Mouse (Mus musculus): ENCODE results near the gene Bmf. TPM values are rescaled to one million over a fixed set of nuclear protein-coding genes. Genes with fewer than 3 reads are reported as not detected.

Bmf gene
- polyA plus RNA-seq, 1 experiment from 2014 or later, result 6.7 TPM

DNA sequence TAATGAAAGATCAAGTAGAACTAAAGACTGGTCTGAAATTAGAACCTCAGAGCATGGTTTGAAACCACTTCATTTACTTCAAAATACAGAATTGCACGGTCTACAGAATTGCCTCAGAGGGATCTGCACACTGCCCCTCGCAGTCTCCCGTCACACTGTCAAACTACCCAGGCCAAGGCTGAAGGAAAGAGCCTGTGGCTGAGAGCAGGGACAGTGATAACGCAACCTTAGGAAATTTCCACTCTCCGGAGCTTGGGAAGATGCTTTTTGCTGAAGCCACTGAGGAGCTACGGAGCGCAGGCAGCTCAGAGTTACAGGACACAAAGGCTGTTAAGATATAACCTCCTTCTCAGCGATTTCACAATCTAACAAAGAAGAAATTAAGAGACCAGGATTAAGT is 10.4 kb downstream of the Bmf start:
- WGBS, result 73% methylated on average over 8 of the region's 8 CpGs
- Histone ChIP-seq H3K27me3 (ENCODE audit: control insufficient read depth, insufficient read depth, low read depth, low read length) (no peaks in the 10 kb centered on the region), H3K27ac (ENCODE audit: low read length) (peak overlapping the region; percentile 98), H3K4me2 (ENCODE audit: low read depth, low read length) (no peak overlapping the region), H3K4me3 (ENCODE audit: low read length) (no peak overlapping the region), H3K4me1 (replicated peaks; ENCODE audit: control insufficient read depth, insufficient read depth, low read length) (peaks cover 66% of the 10 kb centered on the region), H3K9ac (ENCODE audit: low read length) (no peak overlapping the region), H3K36me3 (ENCODE audit: control insufficient read depth, insufficient read depth, low read length) (0 out of 2 replicates have a peak, but pooled peaks cover 2% of the 10 kb centered on the region), H3K9me3 (ENCODE audit: control insufficient read depth, low read length) (no peaks in the 10 kb centered on the region)
- ATAC-seq (ENCODE audit: low read depth), result no peak

DNA sequence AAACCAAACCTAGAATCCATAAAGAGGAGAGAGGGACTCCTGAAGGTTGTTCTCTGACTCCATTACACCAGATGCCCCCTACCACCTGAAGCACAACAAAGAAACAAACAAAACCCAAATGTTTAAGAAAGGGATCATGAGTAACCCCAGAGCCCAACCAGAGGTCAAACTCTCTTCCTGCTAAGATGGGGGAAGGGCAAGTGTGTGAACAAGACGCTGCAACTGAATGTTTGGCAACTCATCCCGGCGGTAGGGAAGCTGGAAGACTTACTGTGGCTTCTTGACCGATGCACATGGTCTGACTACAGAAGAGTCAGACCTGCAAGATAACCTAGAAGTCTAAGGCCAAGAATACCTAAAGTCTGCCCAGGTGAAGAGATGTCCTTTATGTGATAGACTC is 12.3 kb downstream of the Bmf start:
- WGBS, result 9% methylated on average over 4 of the region's 4 CpGs
- Histone ChIP-seq H3K4me3 (ENCODE audit: low read length) (no peak overlapping the region), H3K4me1 (replicated peaks; ENCODE audit: control insufficient read depth, insufficient read depth, low read length) (peaks cover 62% of the 10 kb centered on the region), H3K9ac (ENCODE audit: low read length) (no peak overlapping the region), H3K4me2 (ENCODE audit: low read depth, low read length) (no peak overlapping the region), H3K36me3 (ENCODE audit: control insufficient read depth, insufficient read depth, low read length) (0 out of 2 replicates have a peak, but pooled peaks cover 2% of the 10 kb centered on the region), H3K27me3 (ENCODE audit: control insufficient read depth, insufficient read depth, low read depth, low read length) (no peaks in the 10 kb centered on the region), H3K9me3 (ENCODE audit: control insufficient read depth, low read length) (no peaks in the 10 kb centered on the region), H3K27ac (ENCODE audit: low read length) (peak overlapping the region; percentile 29; the same call in 1 of the 2 replicates)
- no peak for ATAC-seq (ENCODE audit: low read depth)

DNA sequence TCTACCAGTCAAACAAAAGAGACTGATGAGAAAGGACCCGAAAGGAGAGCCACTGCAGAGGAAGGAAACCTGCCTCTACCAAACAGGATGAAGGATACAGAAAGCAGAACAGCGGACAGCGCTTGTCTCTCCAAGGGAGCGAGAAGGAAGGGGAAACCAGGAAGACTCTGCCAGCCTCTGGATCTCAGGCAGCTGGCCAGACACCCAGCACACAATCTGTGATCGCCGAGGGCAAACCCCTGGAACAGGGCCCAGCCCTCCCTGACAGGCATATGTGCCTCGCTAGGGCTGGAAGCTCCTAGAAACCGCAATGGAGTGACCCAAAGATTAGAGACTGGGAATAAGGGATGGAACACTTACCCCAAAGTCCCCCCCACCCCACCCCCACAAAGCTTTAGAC is 12.9 kb downstream of the Bmf start:
- Histone ChIP-seq H3K4me3 (ENCODE audit: low read length) (no peak overlapping the region), H3K4me2 (ENCODE audit: low read depth, low read length) (no peak overlapping the region), H3K9me3 (ENCODE audit: control insufficient read depth, low read length) (no peaks in the 10 kb centered on the region), H3K9ac (ENCODE audit: low read length) (no peak overlapping the region), H3K4me1 (replicated peaks; ENCODE audit: control insufficient read depth, insufficient read depth, low read length) (peaks cover 62% of the 10 kb centered on the region), H3K27me3 (ENCODE audit: control insufficient read depth, insufficient read depth, low read depth, low read length) (no peaks in the 10 kb centered on the region), H3K27ac (ENCODE audit: low read length) (peak overlapping the region; percentile 68), H3K36me3 (ENCODE audit: control insufficient read depth, insufficient read depth, low read length) (peaks cover 2% of the 10 kb centered on the region; the same call in 1 of the 2 replicates)
- WGBS, result 43% methylated on average over 8 of the region's 8 CpGs
- ATAC-seq (ENCODE audit: low read depth), result no peak

DNA sequence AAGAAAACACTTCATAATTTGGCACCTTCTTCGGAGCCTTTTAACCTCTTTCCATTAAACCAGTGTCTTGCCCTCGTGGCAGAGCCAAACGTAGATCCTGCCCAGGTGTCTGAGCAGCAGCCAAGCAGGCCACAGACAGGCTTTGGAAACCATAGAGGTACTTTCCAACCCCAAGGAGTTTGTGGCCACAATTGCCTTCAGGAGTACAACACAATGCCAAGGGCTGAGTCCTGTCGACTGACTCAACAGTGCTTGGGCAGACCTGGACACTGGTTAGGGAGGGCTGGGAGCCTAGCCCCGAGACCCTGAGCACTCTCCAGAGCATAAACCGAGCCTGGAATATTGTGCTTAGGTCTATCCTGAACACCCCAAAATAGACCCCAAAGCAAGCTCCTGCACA is 13.4 kb downstream of the Bmf start:
- 57% methylated on average over 6 of the region's 6 CpGs for WGBS
- Histone ChIP-seq H3K4me3 (ENCODE audit: low read length) (no peak overlapping the region), H3K27me3 (ENCODE audit: control insufficient read depth, insufficient read depth, low read depth, low read length) (no peaks in the 10 kb centered on the region), H3K9me3 (ENCODE audit: control insufficient read depth, low read length) (no peaks in the 10 kb centered on the region), H3K27ac (ENCODE audit: low read length) (peak overlapping the region; percentile 68), H3K9ac (ENCODE audit: low read length) (no peak overlapping the region), H3K4me1 (replicated peaks; ENCODE audit: control insufficient read depth, insufficient read depth, low read length) (peaks cover 62% of the 10 kb centered on the region), H3K4me2 (ENCODE audit: low read depth, low read length) (no peak overlapping the region), H3K36me3 (ENCODE audit: control insufficient read depth, insufficient read depth, low read length) (peaks cover 2% of the 10 kb centered on the region; the same call in 1 of the 2 replicates)
- no peak for ATAC-seq (ENCODE audit: low read depth)

DNA sequence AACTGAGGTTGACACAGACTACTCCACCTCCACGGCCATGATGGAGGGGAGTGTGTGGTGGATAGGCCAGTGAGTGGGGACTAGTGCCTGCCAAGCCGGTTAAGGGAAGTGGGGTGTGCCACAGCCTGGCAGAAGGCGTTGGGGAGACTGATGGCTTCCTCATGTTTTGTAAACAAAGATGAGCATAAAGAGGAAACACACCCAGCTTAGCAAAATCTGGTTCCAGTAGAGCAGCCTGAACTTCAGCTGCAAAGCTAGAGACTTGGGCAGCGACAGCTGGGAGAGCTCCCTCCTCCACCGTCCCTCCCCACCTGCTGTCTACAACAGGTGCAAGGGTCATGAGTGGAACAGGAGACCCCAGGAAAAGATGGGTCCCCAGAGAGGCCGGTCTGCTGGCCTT is 15.5 kb downstream of the Bmf start:
- Histone ChIP-seq H3K27ac (ENCODE audit: low read length) (peak overlapping the region; percentile 89), H3K36me3 (ENCODE audit: control insufficient read depth, insufficient read depth, low read length) (peaks cover 2% of the 10 kb centered on the region; the same call in 1 of the 2 replicates), H3K4me2 (ENCODE audit: low read depth, low read length) (no peak overlapping the region), H3K4me1 (replicated peaks; ENCODE audit: control insufficient read depth, insufficient read depth, low read length) (peaks cover 59% of the 10 kb centered on the region), H3K9ac (ENCODE audit: low read length) (no peak overlapping the region), H3K9me3 (ENCODE audit: control insufficient read depth, low read length) (no peaks in the 10 kb centered on the region), H3K4me3 (ENCODE audit: low read length) (no peak overlapping the region), H3K27me3 (ENCODE audit: control insufficient read depth, insufficient read depth, low read depth, low read length) (no peaks in the 10 kb centered on the region)
- no peak for ATAC-seq (ENCODE audit: low read depth)
- 34% methylated on average over 6 of the region's 6 CpGs for WGBS

DNA sequence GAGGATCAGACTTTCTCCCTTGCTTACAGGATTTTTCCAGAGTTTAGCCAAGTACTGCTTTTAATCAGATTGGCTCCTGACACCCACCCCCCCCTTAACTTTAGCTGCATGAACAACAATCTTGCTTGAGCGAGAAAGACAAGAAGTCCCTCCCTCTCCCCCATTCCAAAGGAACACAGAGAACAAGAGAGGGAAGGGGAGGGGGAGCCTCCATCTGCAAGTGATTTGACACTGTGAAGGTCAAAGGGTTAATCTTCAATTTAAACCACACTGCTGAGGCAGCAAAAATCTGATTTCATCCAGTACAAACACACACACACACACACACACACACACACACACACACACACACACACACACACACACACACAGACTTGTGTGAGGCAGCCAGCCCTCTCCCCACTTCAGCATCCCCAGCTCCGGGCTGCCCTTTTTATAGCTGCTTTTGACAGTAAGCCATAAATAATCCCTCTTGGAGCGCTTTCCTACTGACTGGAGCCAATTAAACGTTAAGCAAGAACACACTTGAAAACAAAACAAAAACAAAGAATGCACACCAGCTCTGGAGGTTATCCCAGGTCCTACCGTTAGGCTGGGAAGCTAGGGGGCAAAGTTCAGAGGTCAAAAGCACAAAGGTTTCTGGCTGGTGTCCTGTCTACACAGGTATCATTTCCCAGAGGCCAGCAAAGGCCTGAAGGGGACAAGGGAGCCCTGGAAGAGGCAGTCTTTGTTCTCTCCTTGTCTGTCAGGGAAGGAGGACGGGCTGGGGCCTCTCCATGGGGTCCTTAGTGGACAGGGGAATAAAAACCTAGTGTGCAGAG is 16.4 kb downstream of the Bmf start:
- 18% methylated on average over 6 of the region's 6 CpGs for WGBS
- Histone ChIP-seq H3K9me3 (ENCODE audit: control insufficient read depth, low read length) (no peaks in the 10 kb centered on the region), H3K27ac (ENCODE audit: low read length) (peak overlapping the region; percentile 89), H3K4me1 (replicated peaks; ENCODE audit: control insufficient read depth, insufficient read depth, low read length) (peaks cover 59% of the 10 kb centered on the region), H3K4me2 (ENCODE audit: low read depth, low read length) (0 out of 2 replicates have a peak overlapping the region, but pooled peaks have one; percentile 12), H3K4me3 (ENCODE audit: low read length) (no peak overlapping the region), H3K9ac (ENCODE audit: low read length) (0 out of 2 replicates have a peak overlapping the region, but pooled peaks have one; percentile 37), H3K36me3 (ENCODE audit: control insufficient read depth, insufficient read depth, low read length) (no peaks in the 10 kb centered on the region; the same call in 1 of the 2 replicates), H3K27me3 (ENCODE audit: control insufficient read depth, insufficient read depth, low read depth, low read length) (no peaks in the 10 kb centered on the region)
- peak; percentile 82 for ATAC-seq (ENCODE audit: low read depth)

DNA sequence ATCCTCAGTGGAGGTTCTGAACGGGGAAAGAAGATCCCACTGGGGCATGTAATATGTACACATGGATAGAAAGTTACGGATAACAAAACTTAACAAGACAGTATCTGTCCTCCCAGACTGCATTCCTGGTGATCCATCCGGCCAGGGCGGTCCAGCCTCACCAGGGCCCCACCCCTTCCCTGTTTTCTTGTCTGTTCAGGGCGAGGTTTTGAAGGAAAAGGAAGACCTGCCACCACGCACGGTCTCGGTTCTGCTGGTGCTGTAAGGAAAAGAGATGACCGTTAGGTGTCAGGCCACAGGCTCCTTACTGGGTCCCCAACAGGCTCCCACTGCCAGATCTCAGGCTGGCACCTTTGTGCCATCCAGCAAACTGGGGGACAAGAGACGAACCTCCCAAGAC is 17.1 kb downstream of the Bmf start:
- H3K9ac ChIP-seq (ENCODE audit: low read length), result no peak overlapping the region
- peak; percentile 2; the same call in 1 of the 2 replicates for ATAC-seq (ENCODE audit: low read depth)
- peaks cover 56% of the 10 kb centered on the region for H3K4me1 ChIP-seq (replicated peaks; ENCODE audit: control insufficient read depth, insufficient read depth, low read length)
- no peak overlapping the region for H3K4me3 ChIP-seq (ENCODE audit: low read length)
- no peaks in the 10 kb centered on the region; the same call in 1 of the 2 replicates for H3K36me3 ChIP-seq (ENCODE audit: control insufficient read depth, insufficient read depth, low read length)
- no peaks in the 10 kb centered on the region for H3K27me3 ChIP-seq (ENCODE audit: control insufficient read depth, insufficient read depth, low read depth, low read length)
- peak overlapping the region; percentile 86 for H3K27ac ChIP-seq (ENCODE audit: low read length)
- 33% methylated on average over 10 of the region's 10 CpGs for WGBS
- no peaks in the 10 kb centered on the region for H3K9me3 ChIP-seq (ENCODE audit: control insufficient read depth, low read length)
- H3K4me2 ChIP-seq (ENCODE audit: low read depth, low read length), result no peak overlapping the region

DNA sequence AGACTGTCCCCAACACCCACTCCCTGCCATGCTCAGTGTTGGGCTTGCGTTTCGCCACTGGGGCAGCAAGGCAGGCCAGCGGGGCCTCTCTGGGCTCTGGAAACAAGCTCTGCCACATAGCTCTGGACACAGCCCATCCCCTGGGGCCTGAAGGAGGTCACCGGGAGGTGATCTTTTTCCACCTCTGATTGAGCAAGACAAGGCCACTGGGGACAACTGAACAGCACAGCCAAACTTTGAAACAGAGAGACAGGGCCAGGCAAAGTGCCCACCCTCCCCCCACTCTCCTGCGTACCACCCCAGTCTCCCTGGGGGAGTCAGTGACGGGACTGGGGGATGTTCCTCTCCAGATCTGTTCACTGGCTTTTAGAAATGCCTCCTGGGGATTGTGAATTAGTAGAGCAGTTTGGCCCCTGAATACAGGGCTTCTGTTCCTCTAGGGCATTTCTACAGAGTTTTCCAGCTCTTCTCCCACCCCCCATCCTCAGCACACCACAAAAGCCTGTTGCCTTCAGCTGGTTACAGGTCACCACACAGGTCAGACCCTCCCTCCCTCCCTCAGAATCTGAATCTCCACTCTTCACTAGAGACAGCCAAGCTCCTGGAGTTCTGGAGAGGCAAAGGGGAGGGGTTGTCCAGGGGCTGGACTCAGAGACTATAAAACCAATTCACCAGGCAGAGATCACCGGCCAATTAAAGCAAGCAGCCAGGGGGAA is 19.9 kb downstream of the Bmf start:
- Histone ChIP-seq H3K4me1 (replicated peaks; ENCODE audit: control insufficient read depth, insufficient read depth, low read length) (peaks cover 42% of the 10 kb centered on the region), H3K27ac (ENCODE audit: low read length) (peak overlapping the region; percentile 56), H3K9ac (ENCODE audit: low read length) (peak overlapping the region; percentile 8), H3K4me3 (ENCODE audit: low read length) (no peak overlapping the region), H3K27me3 (ENCODE audit: control insufficient read depth, insufficient read depth, low read depth, low read length) (no peaks in the 10 kb centered on the region), H3K9me3 (ENCODE audit: control insufficient read depth, low read length) (no peaks in the 10 kb centered on the region), H3K4me2 (ENCODE audit: low read depth, low read length) (no peak overlapping the region), H3K36me3 (ENCODE audit: control insufficient read depth, insufficient read depth, low read length) (no peaks in the 10 kb centered on the region; the same call in 1 of the 2 replicates)
- peak; percentile 46 for ATAC-seq (ENCODE audit: low read depth)
- WGBS, result 26% methylated on average over 7 of the region's 7 CpGs

DNA sequence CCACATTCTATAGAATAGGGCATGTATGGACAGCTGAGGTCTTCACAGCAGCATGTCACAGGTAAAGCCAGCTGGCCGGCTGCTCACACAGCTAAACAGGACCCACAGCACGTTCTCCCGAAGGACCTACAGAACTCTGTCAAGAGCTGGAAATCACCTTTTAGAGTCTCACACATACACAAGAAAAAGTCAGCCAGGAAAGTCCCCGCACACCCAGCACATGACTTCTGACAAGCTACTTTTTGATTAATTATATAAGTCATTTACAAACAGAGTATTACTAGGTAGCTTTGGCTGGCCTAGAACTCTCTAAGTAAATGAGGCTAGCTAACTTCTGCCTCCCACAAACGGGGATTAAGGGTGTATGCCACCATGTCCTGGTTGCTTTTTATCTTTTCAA is 22.9 kb downstream of the Bmf start:
- Histone ChIP-seq H3K36me3 (ENCODE audit: control insufficient read depth, insufficient read depth, low read length) (no peaks in the 10 kb centered on the region), H3K9me3 (ENCODE audit: control insufficient read depth, low read length) (no peaks in the 10 kb centered on the region), H3K27ac (ENCODE audit: low read length) (no peak overlapping the region), H3K27me3 (ENCODE audit: control insufficient read depth, insufficient read depth, low read depth, low read length) (no peaks in the 10 kb centered on the region), H3K9ac (ENCODE audit: low read length) (no peak overlapping the region), H3K4me3 (ENCODE audit: low read length) (no peak overlapping the region), H3K4me2 (ENCODE audit: low read depth, low read length) (no peak overlapping the region), H3K4me1 (replicated peaks; ENCODE audit: control insufficient read depth, insufficient read depth, low read length) (peaks cover 39% of the 10 kb centered on the region)
- no peak for ATAC-seq (ENCODE audit: low read depth)
- WGBS, result 82% methylated on average over 5 of the region's 5 CpGs
